Mouse (Mus musculus) c-Kit-positive CD71-positive TER-119-positive erythroid progenitor cells, embryonic 14.5 days (primary cell): ENCODE measurements at regions not wholly inside any gene's neighbourhood (a gene's known extent, or its start where the extent isn't known, plus 50 kb on each side); places are given as distances from the start of the nearest gene placed in this dataset.

ENCODE experiments used
- DNase-seq: peaks from one replicate; pipeline ENCODE4 v3.0.0-alpha.2; 2013; ENCODE audit warnings: low spot score

- no peak for DNase-seq
Measured at GRCm38 (mm10) chr6:102977122-102977521, 404.2 kb upstream of the Cntn3 start.

- no peak for DNase-seq
Measured at GRCm38 (mm10) chr6:103023326-103023725, 450.4 kb upstream of the Cntn3 start.

GRCm38 (mm10) chr6:103024006-103024405 lies 451.1 kb upstream of the Cntn3 start:
- no peak for DNase-seq

GRCm38 (mm10) chr6:103028150-103028549 lies 455.2 kb upstream of the Cntn3 start:
- no peak for DNase-seq

- no peak for DNase-seq
Measured at GRCm38 (mm10) chr6:103033418-103033817, 460.5 kb upstream of the Cntn3 start.

- DNase-seq, result no peak
Measured at GRCm38 (mm10) chr6:103033919-103034318, 461.0 kb upstream of the Cntn3 start.

- no peak for DNase-seq
Measured at GRCm38 (mm10) chr6:103060591-103060990, 449.8 kb upstream of the Chl1 start.

GRCm38 (mm10) chr6:103106189-103106588 lies 404.2 kb upstream of the Chl1 start:
- no peak for DNase-seq

GRCm38 (mm10) chr6:103119537-103119936 lies 390.8 kb upstream of the Chl1 start:
- no peak for DNase-seq

GRCm38 (mm10) chr6:103140851-103141250 lies 369.5 kb upstream of the Chl1 start:
- DNase-seq, result no peak

- no peak for DNase-seq
Measured at GRCm38 (mm10) chr6:103177851-103178250, 332.5 kb upstream of the Chl1 start.

- no peak for DNase-seq
Measured at GRCm38 (mm10) chr6:103183355-103183754, 327.0 kb upstream of the Chl1 start.

- DNase-seq, result no peak
Measured at GRCm38 (mm10) chr6:103196838-103197237, 313.5 kb upstream of the Chl1 start.

GRCm38 (mm10) chr6:103201605-103202004 lies 308.8 kb upstream of the Chl1 start:
- no peak for DNase-seq

- DNase-seq, result no peak
Measured at GRCm38 (mm10) chr6:103209202-103209601, 301.2 kb upstream of the Chl1 start.

- DNase-seq, result no peak
Measured at GRCm38 (mm10) chr6:103213160-103213559, 297.2 kb upstream of the Chl1 start.

- no peak for DNase-seq
Measured at GRCm38 (mm10) chr6:103236896-103237295, 273.5 kb upstream of the Chl1 start.

GRCm38 (mm10) chr6:103268984-103269383 lies 241.4 kb upstream of the Chl1 start:
- DNase-seq, result no peak

- DNase-seq, result no peak
Measured at GRCm38 (mm10) chr6:103272216-103272615, 238.2 kb upstream of the Chl1 start.

- DNase-seq, result no peak
Measured at GRCm38 (mm10) chr6:103275071-103275470, 235.3 kb upstream of the Chl1 start.

- DNase-seq, result no peak
Measured at GRCm38 (mm10) chr6:103275476-103275875, 234.9 kb upstream of the Chl1 start.

GRCm38 (mm10) chr6:103296015-103296414 lies 214.4 kb upstream of the Chl1 start:
- peak; percentile 34 for DNase-seq

GRCm38 (mm10) chr6:103306420-103307249 lies 203.8 kb upstream of the Chl1 start:
- peak; percentile 23 for DNase-seq

GRCm38 (mm10) chr6:103307250-103307580 lies 203.2 kb upstream of the Chl1 start:
- no peak for DNase-seq
